In the genomic region with DNA sequence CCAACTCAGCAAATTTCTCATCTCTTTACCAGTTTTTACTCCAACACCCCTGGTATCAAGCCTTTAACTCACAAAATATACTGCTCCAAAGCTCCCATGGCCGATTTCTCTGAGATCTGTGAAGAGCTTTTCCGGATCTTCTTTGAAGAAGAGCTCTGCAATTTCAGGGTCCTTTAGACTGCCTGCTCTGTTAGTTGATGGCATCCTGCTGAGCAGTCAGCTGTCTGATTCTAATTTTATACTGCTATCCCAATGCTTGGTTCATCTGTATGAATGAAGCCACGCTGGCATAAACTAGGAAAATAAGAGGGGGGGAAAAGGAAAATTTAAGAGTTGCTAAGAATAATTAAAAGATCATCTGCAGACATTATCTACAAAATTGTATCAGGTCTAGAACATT, we compare ENCODE assay signal across 26 mouse cellular contexts. TPM values are rescaled to one million over a fixed set of nuclear protein-coding genes. Genes with fewer than 3 reads are reported as not detected.
DNase-seq lines count a peak whose midpoint lies in the region; ATAC-seq and TF ChIP-seq lines count a peak whose summit lies in the region.
"Had no signal": no experiment of that assay in that cellular context is flagged by ENCODE, and none has a peak within 500 bp of the region (broad histone marks: within the 10 kb centered on the region; RNA-seq: fewer than 3 reads in every experiment).

No protein-coding gene starts in this region.

- no peak for TF ChIP-seq EP300 in lung, postnatal 0 days (IDR thresholded peaks at IDR 0.05)

- WGBS in cerebellum, adult 2 months = 5% methylated on average over 3 of the region's 3 CpGs
- 92% methylated on average over 3 of the region's 3 CpGs for WGBS in kidney, embryonic 14.5 days
- 89% methylated on average over 3 of the region's 3 CpGs for WGBS in lung, postnatal 0 days

- peak; percentile 72; the same call in 1 of the 2 replicates for ATAC-seq in cerebellum, adult (ENCODE audit: insufficient number of reproducible peaks, low FRiP score, low TSS enrichment)
- no peak for ATAC-seq in kidney, embryonic 14.5 days (ENCODE audit: low FRiP score, low TSS enrichment)
- ATAC-seq in lung, postnatal 0 days = no peak
- ATAC-seq: forebrain, embryonic 13.5 days; midbrain, embryonic 15.5 days had no signal

- H3K9me3 ChIP-seq in kidney, embryonic 14.5 days (ENCODE audit: control insufficient read depth, low read length) = no peaks in the 10 kb centered on the region
- H3K9me3 ChIP-seq in lung, postnatal 0 days (ENCODE audit: low read length) = no peaks in the 10 kb centered on the region
- H3K9me3 ChIP-seq: forebrain, embryonic 13.5 days; G1E; heart, embryonic 13.5 days; hindbrain, embryonic 15.5 days; liver, embryonic 15.5 days; midbrain, embryonic 10.5 days; midbrain, embryonic 15.5 days; neural tube, embryonic 13.5 days had no signal

- no peaks in the 10 kb centered on the region; the same call in 1 of the 2 replicates for H3K4me1 ChIP-seq in cerebellum, adult 2 months (ENCODE audit: control insufficient read depth, insufficient read depth, low read length)
- no peaks in the 10 kb centered on the region for H3K4me1 ChIP-seq in kidney, embryonic 14.5 days (ENCODE audit: control insufficient read depth, insufficient read depth, low read length)
- no peaks in the 10 kb centered on the region for H3K4me1 ChIP-seq in lung, postnatal 0 days (ENCODE audit: insufficient read depth, low read depth, low read length)
- H3K4me1 ChIP-seq: forebrain, embryonic 13.5 days; hindbrain, embryonic 15.5 days; midbrain, embryonic 10.5 days; midbrain, embryonic 15.5 days had no signal

- peak overlapping the region; percentile 5; the same call in 1 of the 2 replicates for H3K27ac ChIP-seq in cerebellum, adult 2 months (ENCODE audit: insufficient read depth, low read length)
- no peak overlapping the region for H3K27ac ChIP-seq in kidney, embryonic 14.5 days (ENCODE audit: low read depth, low read length)
- no peak overlapping the region for H3K27ac ChIP-seq in lung, postnatal 0 days (ENCODE audit: low read length)
- H3K27ac ChIP-seq: forebrain, embryonic 13.5 days; heart, embryonic 13.5 days; hindbrain, embryonic 15.5 days; liver, embryonic 15.5 days; midbrain, embryonic 10.5 days; midbrain, embryonic 15.5 days; neural tube, embryonic 13.5 days had no signal

- H3K36me3 ChIP-seq in kidney, embryonic 14.5 days (ENCODE audit: control insufficient read depth, insufficient read depth, low read length) = peaks cover 35% of the 10 kb centered on the region
- peaks cover 17% of the 10 kb centered on the region; the same call in 1 of the 2 replicates for H3K36me3 ChIP-seq in lung, postnatal 0 days (ENCODE audit: insufficient read depth, low read length)

- DNase-seq in cerebellum, postnatal 4 days (ENCODE audit: low spot score in 2 of 2) = no peak
- peak; percentile 93 for DNase-seq in brain, adult 2 months (ENCODE audit: low read depth, low spot score)
- peak; percentile 58 to 88 for DNase-seq in cerebellum, adult 2 months
- DNase-seq in cerebellum, postnatal 14 days = peak; percentile 65 to 81
- DNase-seq in thymus, postnatal 25 days = no peak
- no peak for DNase-seq in lung, postnatal 0 days (ENCODE audit: low spot score)
- DNase-seq: adrenal gland, adult 8-10 months; gastrocnemius, postnatal 36 days; heart, adult 18-20 months; heart, postnatal 10 days; kidney, adult 18-20 months; kidney, postnatal 36 days; layer of hippocampus, postnatal 36 days; liver; lung, embryonic 14.5 days; right cerebral cortex, postnatal 4 days had no signal

- H3K4me3 ChIP-seq in cerebellum, adult 2 months (replicated peaks; ENCODE audit: insufficient read depth, low read depth, low read length) = no peak overlapping the region
- H3K4me3 ChIP-seq in kidney, embryonic 14.5 days (ENCODE audit: low read length) = no peak overlapping the region
- H3K4me3 ChIP-seq in lung, postnatal 0 days (ENCODE audit: low read depth, low read length) = no peak overlapping the region
- H3K4me3 ChIP-seq: forebrain, embryonic 13.5 days; heart, embryonic 13.5 days; hindbrain, embryonic 15.5 days; liver, embryonic 15.5 days; midbrain, embryonic 10.5 days; midbrain, embryonic 15.5 days; neural tube, embryonic 13.5 days had no signal

- H3K27me3 ChIP-seq in cerebellum, adult 2 months (ENCODE audit: control insufficient read depth, insufficient read depth, low read length) = no peaks in the 10 kb centered on the region
- no peaks in the 10 kb centered on the region for H3K27me3 ChIP-seq in kidney, embryonic 14.5 days (ENCODE audit: control insufficient read depth, insufficient read depth, low read length)
- no peaks in the 10 kb centered on the region for H3K27me3 ChIP-seq in lung, postnatal 0 days (replicated peaks; ENCODE audit: insufficient read depth, low read length)
- H3K27me3 ChIP-seq: forebrain, embryonic 13.5 days; heart, embryonic 13.5 days; hindbrain, embryonic 15.5 days; liver, embryonic 15.5 days; midbrain, embryonic 15.5 days; neural tube, embryonic 13.5 days had no signal

- no peak overlapping the region for H3K4me2 ChIP-seq in kidney, embryonic 14.5 days (replicated peaks; ENCODE audit: low read depth, low read length)
- H3K4me2 ChIP-seq in lung, postnatal 0 days (replicated peaks; ENCODE audit: low read depth, low read length) = no peak overlapping the region
- H3K4me2 ChIP-seq: forebrain, embryonic 13.5 days; heart, embryonic 13.5 days; hindbrain, embryonic 15.5 days; liver, embryonic 15.5 days; lung, embryonic 14.5 days; midbrain, embryonic 15.5 days; neural tube, embryonic 13.5 days had no signal

- no peak for TF ChIP-seq CTCF in cerebellum, adult 2 months (IDR thresholded peaks at IDR 0.05; ENCODE audit: borderline replicate concordance, insufficient read depth, low read depth, low read length)
- no peak for TF ChIP-seq CTCF in lung, postnatal 0 days (IDR thresholded peaks at IDR 0.05)

- H3K9ac ChIP-seq in kidney, embryonic 14.5 days (ENCODE audit: low read depth, low read length) = no peak overlapping the region
- no peak overlapping the region for H3K9ac ChIP-seq in lung, postnatal 0 days (replicated peaks; ENCODE audit: low read depth)
- H3K9ac ChIP-seq: forebrain, embryonic 13.5 days; heart, embryonic 13.5 days; hindbrain, embryonic 15.5 days; liver, embryonic 15.5 days; lung, embryonic 14.5 days; midbrain, embryonic 15.5 days; neural tube, embryonic 13.5 days had no signal

- TF ChIP-seq POLR2A in cerebellum, adult 2 months (IDR thresholded peaks at IDR 0.05; ENCODE audit: borderline replicate concordance, insufficient read depth, low read length) = no peak

RNA-seq across cellular contexts. Expression of a gene that starts 22.4 kb away (rescaled TPM):
- 26.7 and 26.8 TPM in 2 replicates for polyA plus RNA-seq in cerebellum, adult 2 months (2012; rRNA removed)
- 21.4 and 23.7 TPM in 2 replicates for polyA plus RNA-seq in kidney, embryonic 14.5 days (2014; fragmentation: Nextera tagmentation; extraction: Ambion mirVana)
- 18.4 and 21.4 TPM in 2 replicates for polyA plus RNA-seq in lung, postnatal 0 days (2015; fragmentation: Nextera tagmentation; extraction: Ambion mirVana)

Comparison
In these comparisons a context has a peak if more than half of its experiments do, and no peak if none do; other contexts are left out.
1. DNase-seq: peak in brain, adult 2 months (single experiment), cerebellum, adult 2 months (2 of 2) and cerebellum, postnatal 14 days (2 of 2); none in cerebellum, postnatal 4 days (0 of 2), thymus, postnatal 25 days (single experiment) and lung, postnatal 0 days (single experiment).